Mouse (Mus musculus) liver, postnatal 0 days (tissue): ENCODE data around the gene Wfs1.

Experiments
- CTCF ChIP-seq: sonication (generic); IDR thresholded peaks from 2 replicates; pipeline ENCODE4 v1.5.1; 2016; ENCODE audit warnings: antibody characterized with exemption, low read depth
- EP300 ChIP-seq: IDR thresholded peaks from 2 replicates; pipeline ENCODE4 v1.6.1; 2016; ENCODE audit warnings: antibody characterized with exemption, low read depth, mild to moderate bottlenecking

- TF ChIP-seq EP300 (no peak), CTCF (no peak)
Observed at GRCm38 (mm10) chr5:37029326-37029905, 40.4 kb upstream of the Wfs1 start.
